ENCODE assay signal across 15 mouse cellular contexts in genomic region chr12:99285656-99286055, GRCm38 (mm10).
A peak's percentile ranks its signal among the peaks of the same experiment; 100 is the strongest.
DNase-seq lines count a peak whose midpoint lies in the region; ATAC-seq and TF ChIP-seq lines count a peak whose summit lies in the region.
"Had no signal": no experiment of that assay in that cellular context is flagged by ENCODE, and none has a peak within 500 bp of the region (broad histone marks: within the 10 kb centered on the region; RNA-seq: fewer than 3 reads in every experiment).

No protein-coding gene starts in this region.

- peaks cover 90% of the 10 kb centered on the region for H3K4me1 ChIP-seq in forebrain, embryonic 10.5 days
- H3K4me1 ChIP-seq in hindbrain, embryonic 14.5 days (replicated peaks; ENCODE audit: control insufficient read depth, insufficient read depth, low read length): peaks cover 35% of the 10 kb centered on the region
- peaks cover 46% of the 10 kb centered on the region for H3K4me1 ChIP-seq in midbrain, embryonic 15.5 days

- no peak for DNase-seq in layer of hippocampus, adult 2 months (ENCODE audit: low spot score in 2 of 2)
- DNase-seq in layer of hippocampus, postnatal 36 days: no peak
- DNase-seq in forebrain, embryonic 10.5 days (ENCODE audit: extremely low spot score, low spot score): no peak
- no peak for DNase-seq in hindbrain, embryonic 14.5 days (ENCODE audit: low spot score)
- no peak for DNase-seq in lung, postnatal 36 days
- DNase-seq in heart, adult 9 months (ENCODE audit: low spot score in 2 of 2): no peak
- DNase-seq: adrenal gland, adult 8-10 months; gastrocnemius, postnatal 10 days; layer of hippocampus, adult 9-11 months; liver, postnatal 0 days; thymus, adult 2 months had no signal

- H3K9ac ChIP-seq in hindbrain, embryonic 14.5 days: 0 out of 2 replicates have a peak overlapping the region, but pooled peaks have one; percentile 28
- H3K9ac ChIP-seq in midbrain, embryonic 15.5 days: no peak overlapping the region
- H3K9ac ChIP-seq: limb, embryonic 13.5 days; liver, postnatal 0 days had no signal

- no peaks in the 10 kb centered on the region for H3K9me3 ChIP-seq in forebrain, embryonic 10.5 days
- no peaks in the 10 kb centered on the region for H3K9me3 ChIP-seq in hindbrain, embryonic 14.5 days (ENCODE audit: control insufficient read depth, low read length)
- H3K9me3 ChIP-seq in midbrain, embryonic 15.5 days: no peaks in the 10 kb centered on the region
- H3K9me3 ChIP-seq: limb, embryonic 13.5 days had no signal

- H3K27me3 ChIP-seq in forebrain, embryonic 10.5 days (ENCODE audit: poor library complexity, severe bottlenecking): no peaks in the 10 kb centered on the region
- no peaks in the 10 kb centered on the region for H3K27me3 ChIP-seq in hindbrain, embryonic 14.5 days (ENCODE audit: control insufficient read depth, insufficient read depth, low read length)
- H3K27me3 ChIP-seq in midbrain, embryonic 15.5 days (replicated peaks): no peaks in the 10 kb centered on the region
- H3K27me3 ChIP-seq: limb, embryonic 13.5 days had no signal

- H3K4me3 ChIP-seq in layer of hippocampus, adult 2 months: no peak overlapping the region
- peak overlapping the region; percentile 32 for H3K4me3 ChIP-seq in forebrain, embryonic 10.5 days
- no peak overlapping the region for H3K4me3 ChIP-seq in hindbrain, embryonic 14.5 days (replicated peaks; ENCODE audit: low read length)
- H3K4me3 ChIP-seq in midbrain, embryonic 15.5 days: no peak overlapping the region
- H3K4me3 ChIP-seq: limb, embryonic 13.5 days had no signal

- no peak for ATAC-seq in hindbrain, embryonic 14.5 days (ENCODE audit: low FRiP score)
- ATAC-seq in midbrain, embryonic 15.5 days (replicated peaks): no peak
- ATAC-seq in megakaryocyte-erythroid progenitor cell, adult 5-6 weeks (replicated peaks; ENCODE audit: low FRiP score, low TSS enrichment, poor library complexity, severe bottlenecking): no peak
- ATAC-seq: liver, postnatal 0 days had no signal

- no peak for TF ChIP-seq CTCF in layer of hippocampus, adult 2 months (conservative IDR thresholded peaks at IDR 0.05)

- H3K36me3 ChIP-seq in forebrain, embryonic 10.5 days (replicated peaks): peaks cover 10% of the 10 kb centered on the region
- H3K36me3 ChIP-seq in hindbrain, embryonic 14.5 days (replicated peaks; ENCODE audit: control insufficient read depth, insufficient read depth): no peaks in the 10 kb centered on the region
- no peaks in the 10 kb centered on the region for H3K36me3 ChIP-seq in midbrain, embryonic 15.5 days (replicated peaks)

- H3K27ac ChIP-seq in layer of hippocampus, adult 2 months: peak overlapping the region; percentile 68; the same call in 1 of the 2 replicates
- peak overlapping the region; percentile 85 for H3K27ac ChIP-seq in forebrain, embryonic 10.5 days
- peak overlapping the region; percentile 48; the same call in 1 of the 2 replicates for H3K27ac ChIP-seq in hindbrain, embryonic 14.5 days
- peak overlapping the region; percentile 49; the same call in 1 of the 2 replicates for H3K27ac ChIP-seq in midbrain, embryonic 15.5 days
- H3K27ac ChIP-seq: kidney, postnatal 0 days; limb, embryonic 13.5 days had no signal

- H3K4me2 ChIP-seq in hindbrain, embryonic 14.5 days (replicated peaks): no peak overlapping the region
- no peak overlapping the region for H3K4me2 ChIP-seq in midbrain, embryonic 15.5 days
- H3K4me2 ChIP-seq: limb, embryonic 13.5 days had no signal

- WGBS in forebrain, embryonic 10.5 days: 65% methylated on average over 8 of the region's 8 CpGs
- 69% methylated on average over 8 of the region's 8 CpGs for WGBS in hindbrain, embryonic 14.5 days
- WGBS in midbrain, embryonic 15.5 days: 69% methylated on average over 8 of the region's 8 CpGs
